Mouse (Mus musculus): ENCODE data around the gene Prss50.

GRCm38 (mm10) chr9:110895994-110896393, 38.2 kb downstream of the Prss50 start:
- TF ChIP-seq HCFC1 (IDR thresholded peaks at IDR 0.05; ENCODE audit: borderline replicate concordance, insufficient read depth, low read length) (no peak), ZNF384 (IDR thresholded peaks at IDR 0.05; ENCODE audit: low read depth, low read length) (no peak)

Data from ES-E14 (cell line).